Mouse (Mus musculus) forebrain, embryonic 12.5 days (tissue): ENCODE results near the gene Taz. TPM values are rescaled to one million over a fixed set of nuclear protein-coding genes. Genes with fewer than 3 reads are reported as not detected.

ENCODE experiments used
- ATAC-seq: fragments of 200-750 bp; cut with Nextera tagmentation; 2 replicates; pipeline ENCODE4 v1.8.0; 2017; ENCODE audit warnings: moderate TSS enrichment; ENCODE audit not compliant: low FRiP score
- H3K27ac ChIP-seq: fragments of 300-500 bp; sonication (generic); 2 replicates; pipeline ENCODE4 v1.5.1; 2016; ENCODE audit warnings: mild to moderate bottlenecking
- H3K27me3 ChIP-seq: fragments of 300-500 bp; sonication (generic); 2 replicates; pipeline ENCODE4 v1.6.1; 2016; ENCODE audit warnings: mild to moderate bottlenecking
- H3K36me3 ChIP-seq: fragments of 300-500 bp; sonication (generic); replicated peaks from 2 replicates; pipeline ENCODE4 v1.6.1; 2016; ENCODE audit warnings: mild to moderate bottlenecking
- H3K4me1 ChIP-seq: fragments of 300-500 bp; sonication (generic); 2 replicates; pipeline ENCODE4 v1.6.1; 2016
- H3K4me2 ChIP-seq: fragments of 300-500 bp; sonication (generic); 2 replicates; pipeline ENCODE4 v1.6.1; 2016; ENCODE audit warnings: mild to moderate bottlenecking, moderate library complexity
- H3K4me3 ChIP-seq: fragments of 300-500 bp; sonication (generic); replicated peaks from 2 replicates; pipeline ENCODE4 v1.5.1; 2016; ENCODE audit warnings: mild to moderate bottlenecking
- H3K9ac ChIP-seq: fragments of 300-500 bp; sonication (generic); 2 replicates; pipeline ENCODE4 v1.6.1; 2016; ENCODE audit warnings: mild to moderate bottlenecking
- H3K9me3 ChIP-seq: fragments of 300-500 bp; sonication (generic); 2 replicates; pipeline ENCODE4 v1.6.1; 2016
- WGBS: fragments of 180-500 bp; shearing (Covaris S2); methylation state at CpG from one replicate; pipeline ENCODE4 v1.1.7; 2016; 5-methylcytosine and 5-hydroxymethylcytosine counted together
- polyA plus RNA-seq: library from polyadenylated mRNA; unstranded; fragments of >200 nt; fragmentation: Nextera tagmentation; extraction: Ambion mirVana; gene quantifications from 2 replicates; pipeline ENCODE4 v1.2.1, GENCODE M21; 2016

Gene Taz
- polyA plus RNA-seq, 1 experiment from 2014 or later: 84.3 TPM

GRCm38 (mm10) chrX:74254153-74254887 lies 27.4 kb upstream of the Taz start, which contains the start of gene Emd:
Gene Emd (plus strand): TSS chrX:74254687.
- 27% methylated on average over 39 of the region's 39 CpGs for WGBS
- Histone ChIP-seq H3K27me3 (no peaks in the 10 kb centered on the region), H3K4me3 (peak within 1 kb of the TSS; percentile 57), H3K4me1 (peaks cover 2% of the 10 kb centered on the region; the same call in 1 of the 2 replicates), H3K27ac (peak within 1 kb of the TSS; percentile 90), H3K36me3 (peaks cover 17% of the 10 kb centered on the region), H3K9me3 (no peaks in the 10 kb centered on the region), H3K9ac (peak within 1 kb of the TSS; percentile 72), H3K4me2 (peak within 1 kb of the TSS; percentile 64)
- ATAC-seq: peak; percentile 97

DNA sequence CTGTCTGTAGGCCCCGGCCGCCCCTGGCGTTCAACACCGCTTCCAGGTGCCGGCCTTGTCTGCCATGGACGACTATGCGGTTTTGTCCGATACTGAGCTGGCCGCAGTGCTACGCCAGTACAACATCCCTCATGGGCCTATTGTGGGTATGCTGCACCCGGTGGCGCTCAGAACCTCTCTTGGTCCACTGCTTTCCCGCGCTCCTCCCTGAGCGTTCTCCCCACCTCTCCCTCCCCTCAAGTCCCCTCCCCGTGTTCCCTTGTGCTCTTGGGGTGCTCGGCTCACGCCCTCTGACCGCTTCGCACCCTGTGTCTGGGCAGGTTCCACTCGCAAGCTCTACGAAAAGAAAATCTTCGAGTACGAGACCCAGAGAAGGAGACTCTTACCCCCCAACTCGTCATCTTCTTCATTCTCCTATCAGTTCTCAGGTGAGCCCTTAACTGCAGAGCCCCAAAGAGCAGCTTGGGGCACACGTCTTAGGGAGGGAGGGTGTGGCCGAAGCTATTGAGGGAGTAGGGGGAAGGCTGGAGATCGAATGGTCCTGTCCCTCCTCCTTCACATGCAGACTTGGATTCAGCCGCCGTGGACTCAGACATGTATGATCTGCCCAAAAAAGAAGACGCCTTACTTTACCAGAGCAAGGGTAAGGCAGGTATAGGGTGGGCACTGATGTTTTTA lies 26.7 kb upstream of the Taz start:
- peak overlapping the region; percentile 57 for H3K4me3 ChIP-seq

GRCm38 (mm10) chrX:74257746-74258145 lies 24.0 kb upstream of the Taz start:
- H3K4me3 ChIP-seq: no peak overlapping the region
- H3K27ac ChIP-seq: no peak overlapping the region
- H3K9ac ChIP-seq: no peak overlapping the region
- H3K27me3 ChIP-seq: no peaks in the 10 kb centered on the region
- no peaks in the 10 kb centered on the region; the same call in 1 of the 2 replicates for H3K4me1 ChIP-seq
- WGBS: 95% methylated on average over 3 of the region's 3 CpGs
- H3K36me3 ChIP-seq: peaks cover 17% of the 10 kb centered on the region
- no peaks in the 10 kb centered on the region for H3K9me3 ChIP-seq
- ATAC-seq: no peak
- no peak overlapping the region for H3K4me2 ChIP-seq

More for the DNA sequence above, 26.7 kb upstream of the Taz start:
- H3K27ac ChIP-seq: peak overlapping the region; percentile 90
- no peak; the same call in 1 of the 2 replicates for ATAC-seq
- H3K27me3 ChIP-seq: no peaks in the 10 kb centered on the region
- H3K36me3 ChIP-seq: peaks cover 17% of the 10 kb centered on the region
- peak overlapping the region; percentile 72 for H3K9ac ChIP-seq
- H3K4me1 ChIP-seq: no peaks in the 10 kb centered on the region; the same call in 1 of the 2 replicates
- WGBS: 20% methylated on average over 23 of the region's 31 CpGs
- H3K9me3 ChIP-seq: no peaks in the 10 kb centered on the region
- peak overlapping the region; percentile 64 for H3K4me2 ChIP-seq

DNA sequence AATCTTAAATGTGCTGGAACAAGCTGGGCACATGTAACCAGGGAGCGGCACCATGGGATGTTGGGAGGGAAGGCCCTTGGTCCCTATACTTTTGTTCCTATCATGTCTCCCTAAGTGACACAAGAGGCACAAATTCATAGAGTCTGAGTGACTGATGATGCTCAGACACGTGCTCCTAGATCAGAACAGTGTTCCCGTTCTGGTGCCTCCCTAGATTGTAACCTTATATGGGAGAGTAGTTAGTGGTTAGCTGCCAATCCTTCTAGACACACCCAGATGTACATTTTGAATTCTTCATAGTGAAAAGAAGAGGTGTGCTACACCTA lies 12.0 kb upstream of the Taz start:
- ATAC-seq: peak; percentile 45; the same call in 1 of the 2 replicates
- peak overlapping the region; percentile 44 for H3K9ac ChIP-seq
- no peaks in the 10 kb centered on the region for H3K9me3 ChIP-seq
- H3K4me2 ChIP-seq: peak overlapping the region; percentile 50
- peaks cover 5% of the 10 kb centered on the region for H3K36me3 ChIP-seq
- H3K4me3 ChIP-seq: peak overlapping the region; percentile 57
- no peaks in the 10 kb centered on the region for H3K27me3 ChIP-seq
- 29% methylated on average over 3 of the region's 3 CpGs for WGBS
- peaks cover 5% of the 10 kb centered on the region; the same call in 1 of the 2 replicates for H3K4me1 ChIP-seq
- H3K27ac ChIP-seq: peak overlapping the region; percentile 94

DNA sequence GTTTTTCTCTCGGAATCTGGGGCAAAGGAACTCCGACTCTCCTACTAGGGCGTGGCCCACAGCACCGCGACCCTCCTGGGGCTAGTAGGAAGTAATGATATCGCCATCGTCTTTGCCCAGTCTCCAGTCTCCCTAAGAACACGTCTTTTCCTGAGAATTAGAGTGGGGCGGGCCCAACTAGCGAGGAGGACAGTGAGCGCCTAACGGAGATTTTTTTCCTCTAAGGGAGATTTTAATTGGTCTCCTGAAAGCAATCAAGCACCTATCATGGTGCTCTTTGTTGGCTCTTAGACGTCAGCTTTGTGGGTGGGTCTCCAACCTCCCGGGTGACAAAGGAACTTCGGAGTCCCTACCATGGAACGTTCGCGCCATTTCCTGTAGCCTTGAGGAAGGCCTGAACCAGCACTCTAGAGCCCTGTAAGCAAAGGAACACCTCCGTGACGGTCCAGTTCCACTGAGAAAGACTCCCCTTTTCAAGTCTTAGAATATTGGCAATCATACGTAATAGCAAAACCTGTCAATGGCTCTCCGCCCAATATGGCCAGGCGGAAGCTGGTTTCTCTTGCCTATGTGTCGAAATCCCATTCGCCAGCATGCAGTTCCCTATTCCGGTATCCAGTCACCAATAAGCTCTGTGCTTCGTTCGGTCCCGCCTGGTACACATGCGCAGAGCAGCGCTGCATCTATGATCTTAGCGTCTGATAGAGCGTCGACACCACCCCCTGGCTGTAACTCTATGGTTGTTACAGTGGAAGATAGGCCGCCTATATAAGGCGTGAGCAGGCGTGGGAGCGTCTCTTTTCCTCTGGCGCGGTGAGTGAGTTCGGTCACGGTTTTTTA lies 11.4 kb upstream of the Taz start, which contains the start of gene Rpl10:
TSS of gene Rpl10 (plus strand) at position 751 of the 840 bp plus-strand sequence.
- Histone ChIP-seq H3K9me3 (no peaks in the 10 kb centered on the region), H3K9ac (peak within 1 kb of the TSS; percentile 73), H3K4me3 (peak within 1 kb of the TSS; percentile 57), H3K4me1 (peaks cover 5% of the 10 kb centered on the region; the same call in 1 of the 2 replicates), H3K27ac (peak within 1 kb of the TSS; percentile 94), H3K27me3 (no peaks in the 10 kb centered on the region), H3K4me2 (peak within 1 kb of the TSS; percentile 57), H3K36me3 (peaks cover 5% of the 10 kb centered on the region)
- ATAC-seq: peak; percentile 96
- 19% methylated on average over 42 of the region's 42 CpGs for WGBS

DNA sequence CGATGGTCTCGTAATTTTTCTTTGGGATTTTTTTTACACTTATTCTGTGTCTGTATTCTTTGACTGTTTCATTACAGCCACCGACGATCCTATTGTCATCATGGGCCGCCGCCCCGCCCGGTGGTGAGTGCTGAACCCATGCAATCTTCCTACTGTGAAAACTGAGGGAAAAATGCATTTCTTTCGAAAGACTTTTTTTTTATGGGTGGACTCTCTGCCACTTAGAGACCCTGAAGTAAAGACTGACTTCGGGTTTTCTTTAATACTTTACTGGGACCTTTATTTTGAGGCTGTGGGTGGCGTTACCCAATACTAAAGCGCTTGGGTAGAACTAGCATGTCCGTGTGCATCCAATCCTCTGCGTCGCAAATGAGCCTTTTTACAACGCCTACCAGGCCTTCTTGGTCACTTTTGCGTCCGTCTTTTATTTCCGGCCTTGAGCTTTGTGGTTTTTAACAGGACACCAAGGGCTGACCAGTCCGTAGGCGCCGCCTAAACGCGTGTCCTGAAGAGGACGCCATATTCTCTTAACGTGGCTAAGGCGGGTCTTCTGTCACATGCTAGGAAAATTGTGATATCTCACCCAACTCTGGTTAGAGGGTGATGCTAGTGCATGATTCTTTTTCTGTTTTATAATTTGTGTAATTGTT lies 10.7 kb upstream of the Taz start:
- peaks cover 5% of the 10 kb centered on the region; the same call in 1 of the 2 replicates for H3K4me1 ChIP-seq
- 17% methylated on average over 27 of the region's 27 CpGs for WGBS
- peak; percentile 0; the same call in 1 of the 2 replicates for ATAC-seq
- no peaks in the 10 kb centered on the region for H3K27me3 ChIP-seq
- H3K9me3 ChIP-seq: no peaks in the 10 kb centered on the region
- H3K4me3 ChIP-seq: peak overlapping the region; percentile 57
- peak overlapping the region; percentile 57 for H3K4me2 ChIP-seq
- peaks cover 5% of the 10 kb centered on the region for H3K36me3 ChIP-seq
- peak overlapping the region; percentile 73 for H3K9ac ChIP-seq
- H3K27ac ChIP-seq: peak overlapping the region; percentile 61

- H3K9me3 ChIP-seq: no peaks in the 10 kb centered on the region
- WGBS: 34% methylated on average over 10 of the region's 10 CpGs
- H3K27me3 ChIP-seq: no peaks in the 10 kb centered on the region
- no peak overlapping the region for H3K9ac ChIP-seq
- H3K4me1 ChIP-seq: peaks cover 5% of the 10 kb centered on the region; the same call in 1 of the 2 replicates
- no peak overlapping the region for H3K4me3 ChIP-seq
- no peak for ATAC-seq
- no peak overlapping the region for H3K4me2 ChIP-seq
- no peak overlapping the region for H3K27ac ChIP-seq
- peaks cover 5% of the 10 kb centered on the region for H3K36me3 ChIP-seq
Observed at GRCm38 (mm10) chrX:74273422-74274322, 8.0 kb upstream of the Taz start.

GRCm38 (mm10) chrX:74277916-74278315 lies 3.8 kb upstream of the Taz start:
- Histone ChIP-seq H3K36me3 (no peaks in the 10 kb centered on the region), H3K4me2 (no peak overlapping the region), H3K27me3 (no peaks in the 10 kb centered on the region), H3K27ac (no peak overlapping the region), H3K9me3 (no peaks in the 10 kb centered on the region), H3K4me3 (no peak overlapping the region), H3K4me1 (peaks cover under 1% of the 10 kb centered on the region; the same call in 1 of the 2 replicates), H3K9ac (no peak overlapping the region)
- ATAC-seq: no peak
- 77% methylated on average over 8 of the region's 8 CpGs for WGBS

- no peak for ATAC-seq
- H3K4me2 ChIP-seq: peak overlapping the region; percentile 68
Observed at GRCm38 (mm10) chrX:74281041-74281731, 526 bp upstream of the Taz start.

DNA sequence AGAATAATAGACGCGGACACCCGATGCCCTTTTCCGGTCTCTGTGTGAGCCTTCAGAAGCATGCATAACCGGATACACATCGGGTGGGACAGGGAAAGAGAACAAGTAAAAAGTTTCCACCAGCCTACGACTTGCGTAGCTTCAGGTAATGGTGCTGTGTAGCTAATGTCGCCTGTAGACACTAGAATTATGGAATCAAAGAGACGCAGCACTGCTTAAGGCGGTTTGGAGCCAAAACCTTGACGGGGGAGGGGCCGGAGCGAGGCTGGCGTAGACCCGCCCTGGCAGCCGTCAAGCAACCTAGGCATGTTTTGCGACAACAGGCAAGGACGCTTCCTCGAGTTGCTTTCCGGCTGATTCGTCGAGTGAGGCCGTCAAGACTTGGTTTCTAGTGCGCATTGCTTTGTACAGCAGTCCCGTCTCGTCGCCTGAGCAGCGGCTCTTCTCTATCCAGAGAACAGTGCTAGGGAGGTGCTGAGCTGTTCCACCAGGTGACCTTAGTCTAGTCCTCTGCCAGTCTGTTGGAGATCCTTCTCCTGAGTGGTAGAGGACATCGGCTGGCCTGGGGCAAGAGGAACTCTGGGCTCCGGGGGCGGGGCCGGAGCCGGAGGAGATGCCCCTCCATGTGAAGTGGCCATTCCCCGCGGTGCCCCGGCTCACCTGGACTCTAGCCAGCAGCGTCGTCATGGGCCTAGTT lies 831 bp downstream of the Taz start:
- peaks cover 10% of the 10 kb centered on the region for H3K4me1 ChIP-seq
- H3K9ac ChIP-seq: peak overlapping the region; percentile 67
- no peaks in the 10 kb centered on the region for H3K36me3 ChIP-seq
- peak overlapping the region; percentile 68 for H3K4me2 ChIP-seq
- peak overlapping the region; percentile 52 for H3K4me3 ChIP-seq
- H3K9me3 ChIP-seq: no peaks in the 10 kb centered on the region
- 20% methylated on average over 39 of the region's 39 CpGs for WGBS
- H3K27me3 ChIP-seq: no peaks in the 10 kb centered on the region
- H3K27ac ChIP-seq: peak overlapping the region; percentile 75
- peak; percentile 86 for ATAC-seq

More at GRCm38 (mm10) chrX:74281041-74281731, 526 bp upstream of the Taz start:
- Histone ChIP-seq H3K9ac (peak overlapping the region; percentile 67), H3K36me3 (no peaks in the 10 kb centered on the region), H3K27me3 (no peaks in the 10 kb centered on the region), H3K4me1 (peaks cover 10% of the 10 kb centered on the region), H3K4me3 (peak overlapping the region; percentile 52), H3K27ac (no peak overlapping the region), H3K9me3 (no peaks in the 10 kb centered on the region)
- WGBS: 20% methylated on average over 14 of the region's 14 CpGs
